Mouse (Mus musculus): ENCODE results near the gene Tuba3a. TPM values are rescaled to one million over a fixed set of nuclear protein-coding genes. Genes with fewer than 3 reads are reported as not detected.

The Tuba3a gene
- total and polyA plus RNA-seq, 3 experiments = not detected

DNA sequence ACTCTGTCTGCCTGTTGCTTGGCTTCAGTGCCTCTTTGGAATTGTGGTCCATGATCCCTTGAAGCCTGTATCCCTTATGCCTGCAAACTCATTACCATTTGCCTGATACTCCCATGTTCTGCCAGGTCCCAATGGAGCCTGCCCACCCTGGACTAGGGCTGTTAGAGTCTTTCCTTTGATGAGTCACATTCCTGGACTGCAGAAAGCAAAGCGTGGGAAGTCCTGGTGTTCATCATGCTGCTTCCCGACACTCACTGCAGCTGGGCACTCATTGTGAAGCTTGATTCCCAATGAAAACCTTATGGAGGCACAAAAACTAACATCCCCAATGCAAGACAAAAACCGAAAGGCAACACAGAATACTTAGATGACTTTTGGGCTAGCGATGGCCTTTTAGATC is 5.5 kb upstream of the Tuba3a start:
- Histone ChIP-seq H3K27me3 (replicated peaks) (peaks cover 93% of the 10 kb centered on the region), H3K4me1 (ENCODE audit: control insufficient read depth in 1 of 2, insufficient read depth in 2 of 2) (no peaks in the 10 kb centered on the region), H3K79me2 (replicated peaks; ENCODE audit: control insufficient read depth, extremely low read depth, insufficient read depth, poor library complexity, severe bottlenecking) (no peaks in the 10 kb centered on the region), H3K36me3 (replicated peaks in 1 of 2; ENCODE audit: control insufficient read depth in 1 of 2, insufficient read depth in 1 of 2, low read length in 1 of 2) (no peaks in the 10 kb centered on the region), H3K27ac (ENCODE audit: insufficient read depth, low read depth) (no peak overlapping the region), H3K9ac (ENCODE audit: insufficient read depth, low read depth) (no peak overlapping the region), H3K4me2 (ENCODE audit: insufficient read depth, low read depth, poor library complexity, severe bottlenecking) (no peak overlapping the region), H3K9me3 (replicated peaks; ENCODE audit: low read length) (peaks cover 17% of the 10 kb centered on the region), H3K4me3 (replicated peaks in 1 of 3; ENCODE audit: low read depth in 2 of 3, low read length in 2 of 3, poor library complexity in 1 of 3) (no peak overlapping the region)
- TF ChIP-seq POLR2AphosphoS2 (IDR thresholded peaks at IDR 0.05; ENCODE audit: low read depth, low read length) (no peak), GABPA (IDR thresholded peaks at IDR 0.05; ENCODE audit: insufficient replicate concordance, low read depth, low read length) (no peak), ZMIZ1 (IDR thresholded peaks at IDR 0.05; ENCODE audit: low read depth, low read length) (no peak), USF2 (conservative IDR thresholded peaks at IDR 0.05; ENCODE audit: low read depth, low read length) (no peak), SIN3A (IDR thresholded peaks at IDR 0.05; ENCODE audit: low read length) (no peak)
- in situ Hi-C loops (cut with MboI; ENCODE audit: low pct_ligation_motif_present, low pct_unique_long_range_greater_than_20kb, low sequenced_read_pairs) (no loop called here), dilution Hi-C loops (cut with MboI; ENCODE audit: extremely low pct_ligation_motif_present, extremely low pct_unique_long_range_greater_than_20kb, low sequenced_read_pairs) (no loop called here)
- DNase-seq (ENCODE audit: extremely low read depth) = no peak

DNA sequence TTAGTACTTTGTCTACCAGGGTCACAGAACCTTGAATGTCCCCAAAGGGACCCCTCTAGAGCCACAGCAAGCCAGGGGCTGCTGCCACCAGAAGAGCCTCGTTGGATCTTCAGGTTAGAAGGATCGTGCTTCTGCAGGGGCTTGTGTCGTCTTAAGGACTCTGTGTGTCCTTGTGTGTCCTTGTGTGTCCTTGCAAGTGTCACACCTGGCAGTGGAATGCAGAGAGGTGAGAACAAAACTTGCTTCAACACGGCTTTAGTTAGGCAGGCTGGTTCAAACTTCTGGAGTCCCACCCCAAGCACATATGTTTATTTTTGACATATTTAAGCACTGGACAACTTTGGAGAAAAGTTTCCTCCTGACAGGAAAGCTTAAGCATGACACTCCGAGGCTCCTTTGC is 2.9 kb upstream of the Tuba3a start:
- Histone ChIP-seq H3K27me3 (replicated peaks) (peaks cover 79% of the 10 kb centered on the region), H3K36me3 (replicated peaks in 1 of 2; ENCODE audit: control insufficient read depth in 1 of 2, insufficient read depth in 1 of 2, low read length in 1 of 2) (no peaks in the 10 kb centered on the region), H3K4me1 (ENCODE audit: control insufficient read depth in 1 of 2, insufficient read depth in 2 of 2) (no peaks in the 10 kb centered on the region), H3K9ac (ENCODE audit: insufficient read depth, low read depth) (no peak overlapping the region), H3K27ac (ENCODE audit: insufficient read depth, low read depth) (no peak overlapping the region), H3K4me2 (ENCODE audit: insufficient read depth, low read depth, poor library complexity, severe bottlenecking) (no peak overlapping the region), H3K79me2 (replicated peaks; ENCODE audit: control insufficient read depth, extremely low read depth, insufficient read depth, poor library complexity, severe bottlenecking) (no peaks in the 10 kb centered on the region), H3K4me3 (replicated peaks in 1 of 3; ENCODE audit: low read depth in 2 of 3, low read length in 2 of 3, poor library complexity in 1 of 3) (no peak overlapping the region), H3K9me3 (replicated peaks; ENCODE audit: low read length) (peaks cover 21% of the 10 kb centered on the region)
- in situ Hi-C loops (cut with MboI; ENCODE audit: low pct_ligation_motif_present, low pct_unique_long_range_greater_than_20kb, low sequenced_read_pairs) = no loop called here
- TF ChIP-seq CHD2 (IDR thresholded peaks at IDR 0.05; ENCODE audit: low read length) = no peak
- no peak for DNase-seq (ENCODE audit: extremely low read depth)
- dilution Hi-C loops (cut with MboI; ENCODE audit: extremely low pct_ligation_motif_present, extremely low pct_unique_long_range_greater_than_20kb, low sequenced_read_pairs) = no loop called here

DNA sequence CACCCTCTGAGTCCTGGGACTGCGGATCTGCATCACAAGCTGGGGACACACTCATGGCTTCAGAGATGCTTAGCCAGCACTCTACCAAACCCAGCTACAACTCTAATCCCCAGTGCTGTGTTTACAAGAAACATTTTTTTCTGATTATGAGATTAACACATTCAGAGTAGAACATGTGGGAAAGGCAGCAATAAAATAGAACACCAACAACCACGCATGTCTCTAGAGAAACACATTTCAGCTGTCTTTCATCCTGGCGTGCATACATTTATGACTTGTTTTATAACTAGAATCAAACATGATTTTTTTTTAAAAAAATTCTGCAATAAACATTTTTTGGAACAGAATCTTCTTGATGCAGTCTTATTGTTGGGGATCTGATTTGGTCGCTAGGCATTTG is 1.1 kb upstream of the Tuba3a start:
- Histone ChIP-seq H3K27me3 (replicated peaks) (peaks cover 68% of the 10 kb centered on the region), H3K79me2 (replicated peaks; ENCODE audit: control insufficient read depth, extremely low read depth, insufficient read depth, poor library complexity, severe bottlenecking) (no peaks in the 10 kb centered on the region), H3K4me1 (ENCODE audit: control insufficient read depth in 1 of 2, insufficient read depth in 2 of 2) (no peaks in the 10 kb centered on the region), H3K4me2 (ENCODE audit: insufficient read depth, low read depth, poor library complexity, severe bottlenecking) (no peak overlapping the region), H3K27ac (ENCODE audit: insufficient read depth, low read depth) (no peak overlapping the region), H3K36me3 (replicated peaks in 1 of 2; ENCODE audit: control insufficient read depth in 1 of 2, insufficient read depth in 1 of 2, low read length in 1 of 2) (no peaks in the 10 kb centered on the region), H3K9me3 (replicated peaks; ENCODE audit: low read length) (peaks cover 16% of the 10 kb centered on the region), H3K4me3 (replicated peaks in 1 of 3; ENCODE audit: low read depth in 2 of 3, low read length in 2 of 3, poor library complexity in 1 of 3) (no peak overlapping the region), H3K9ac (ENCODE audit: insufficient read depth, low read depth) (no peak overlapping the region)
- DNase-seq (ENCODE audit: extremely low read depth) = no peak
- in situ Hi-C loops (cut with MboI; ENCODE audit: low pct_ligation_motif_present, low pct_unique_long_range_greater_than_20kb, low sequenced_read_pairs) (no loop called here), dilution Hi-C loops (cut with MboI; ENCODE audit: extremely low pct_ligation_motif_present, extremely low pct_unique_long_range_greater_than_20kb, low sequenced_read_pairs) (no loop called here)
- TF ChIP-seq CTCF (conservative IDR thresholded peaks at IDR 0.05 in 1 of 2, IDR thresholded peaks at IDR 0.05 in 1 of 2; ENCODE audit: low read depth in 2 of 2, low read length in 2 of 2) (no peak), MEF2A (IDR thresholded peaks at IDR 0.05; ENCODE audit: borderline replicate concordance, low read depth, low read length) (no peak), KAT2A (IDR thresholded peaks at IDR 0.05; ENCODE audit: insufficient replicate concordance, low read length) (no peak), RCOR1 (conservative IDR thresholded peaks at IDR 0.05; ENCODE audit: low read depth, low read length) (no peak), POLR2AphosphoS2 (IDR thresholded peaks at IDR 0.05; ENCODE audit: low read depth, low read length) (no peak), ZKSCAN1 (IDR thresholded peaks at IDR 0.05; ENCODE audit: borderline replicate concordance, low read depth, low read length) (no peak), BHLHE40 (IDR thresholded peaks at IDR 0.05; ENCODE audit: low read depth, low read length) (no peak), PAX5 (IDR thresholded peaks at IDR 0.05; ENCODE audit: low read length) (no peak), MAX (IDR thresholded peaks at IDR 0.05; ENCODE audit: low read length) (no peak), JUN (IDR thresholded peaks at IDR 0.05; ENCODE audit: insufficient read depth, low read depth, low read length) (no peak), GABPA (IDR thresholded peaks at IDR 0.05; ENCODE audit: insufficient replicate concordance, low read depth, low read length) (no peak), TCF12 (IDR thresholded peaks at IDR 0.05; ENCODE audit: low read depth, low read length) (no peak), TBP (conservative IDR thresholded peaks at IDR 0.05; ENCODE audit: low read depth, low read length) (no peak), USF1 (IDR thresholded peaks at IDR 0.05; ENCODE audit: low read depth, low read length) (no peak), MAFK (IDR thresholded peaks at IDR 0.05; ENCODE audit: insufficient replicate concordance, low read length) (no peak)

Data from CH12.LX (cell line).